ENCODE assay signal across 8 mouse cellular contexts in the genomic region with DNA sequence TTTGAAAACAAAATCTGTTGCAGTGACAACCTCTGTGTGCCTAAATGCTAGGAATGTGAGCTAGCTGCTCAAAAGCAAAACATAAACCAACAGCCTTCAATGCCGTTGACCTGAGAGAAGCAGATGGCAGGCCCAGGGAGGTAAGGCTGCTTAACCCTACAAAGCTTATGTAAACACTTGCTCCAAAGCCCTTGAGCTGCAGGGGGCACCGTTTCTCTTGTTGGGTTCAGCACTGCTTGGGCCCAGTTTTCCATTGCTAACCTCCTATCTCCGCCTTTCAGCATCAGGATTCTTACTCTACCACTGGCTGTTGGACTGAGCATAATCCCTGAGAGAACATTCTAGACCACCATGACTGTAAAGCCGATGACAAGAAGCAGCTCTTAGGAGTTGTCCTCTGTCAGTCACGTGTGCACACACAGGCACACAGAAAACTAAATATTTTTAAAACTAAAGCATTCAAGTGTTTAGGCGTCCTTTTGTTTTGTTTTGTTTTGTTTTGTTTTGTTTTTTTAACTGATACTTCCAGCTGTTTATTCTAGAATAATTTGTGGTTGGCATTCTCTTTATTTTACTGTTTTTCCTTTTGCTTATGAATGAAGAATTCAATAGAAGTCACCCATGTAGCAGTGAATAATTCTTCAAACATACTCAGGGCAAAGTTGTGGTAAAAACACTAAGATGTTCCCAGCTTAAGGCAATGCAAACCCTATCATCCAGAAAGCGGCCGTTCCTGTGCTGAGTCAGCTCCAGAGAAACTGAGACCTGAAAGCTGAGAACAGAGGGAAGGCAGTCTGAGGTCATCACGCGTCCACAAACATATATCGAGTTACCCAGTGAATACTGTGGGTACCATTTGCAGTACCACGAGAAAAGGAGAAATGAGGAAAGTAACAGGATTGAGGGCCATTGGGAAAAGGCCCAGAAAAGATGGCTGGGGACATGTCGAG. TPM values are rescaled to one million over a fixed set of nuclear protein-coding genes. Genes with fewer than 3 reads are reported as not detected.
DNase-seq lines count a peak whose midpoint lies in the region; ATAC-seq and TF ChIP-seq lines count a peak whose summit lies in the region.

No protein-coding gene starts in this region.

- no peak overlapping the region for H3K4me3 ChIP-seq in heart, adult 2 months

- H3K27me3 ChIP-seq in heart, adult 2 months (ENCODE audit: control insufficient read depth, insufficient read depth, low read length), result no peaks in the 10 kb centered on the region

- H3K27ac ChIP-seq in heart, adult 2 months, result no peak overlapping the region

- ATAC-seq in granulocyte monocyte progenitor cell, adult 5-6 weeks (replicated peaks; ENCODE audit: poor library complexity, severe bottlenecking), result no peak

- TF ChIP-seq CTCF in heart, adult 2 months (IDR thresholded peaks at IDR 0.05), result peak; percentile 71

- TF ChIP-seq POLR2A in heart, adult 2 months (IDR thresholded peaks at IDR 0.05; ENCODE audit: insufficient read depth, low read depth, low read length), result no peak

- DNase-seq in left cerebral cortex, adult 11 months (ENCODE audit: low spot score), result peak; percentile 60
- DNase-seq in left cerebral cortex, adult 8-10 months (ENCODE audit: low spot score in 2 of 2), result no peak
- peak; percentile 81 for DNase-seq in adrenal gland, postnatal 14 days
- DNase-seq in heart, adult 2 months, result peak; percentile 69 to 72
- DNase-seq in kidney, postnatal 14 days, result peak; percentile 73
- DNase-seq in lung, postnatal 14 days, result peak; percentile 76
- peak; percentile 60 for DNase-seq in thymus, postnatal 14 days

- no peaks in the 10 kb centered on the region for H3K79me2 ChIP-seq in heart, adult 2 months (replicated peaks; ENCODE audit: control insufficient read depth, insufficient read depth, low read length)

- WGBS in heart, adult 2 months, result 66% methylated on average over 13 of the region's 13 CpGs

- H3K36me3 ChIP-seq in heart, adult 2 months (ENCODE audit: control insufficient read depth, insufficient read depth, low read length), result no peaks in the 10 kb centered on the region

- intact Hi-C loops in heart, adult 2 months (cut with DNase I), result no loop called here

- H3K4me1 ChIP-seq in heart, adult 2 months (ENCODE audit: control insufficient read depth, insufficient read depth, low read length), result no peaks in the 10 kb centered on the region

- peak; percentile 62; the same call in 1 of the 2 replicates for TF ChIP-seq EP300 in heart, adult 2 months (IDR thresholded peaks at IDR 0.05; ENCODE audit: insufficient read depth, low read depth, low read length)

- no peak overlapping the region for H3K9ac ChIP-seq in heart, adult 2 months (ENCODE audit: low read depth, low read length)

RNA-seq across cellular contexts. Expression of a gene that starts 21.8 kb away (rescaled TPM):
- 10 to 100 TPM; 24.6 to 30.7 (median 27.3) TPM for total RNA-seq in left cerebral cortex, adult 8-10 months (2022)
- 25.3 and 29.3 TPM in 2 replicates for total RNA-seq in adrenal gland, postnatal 14 days (2021)
- 1 to 10 TPM; 2.6 to 5.5 TPM for total RNA-seq in heart, adult 2 months (2021)
- 2.9 and 4.5 TPM in 2 replicates for polyA plus RNA-seq in heart, adult 2 months (2012; rRNA removed)
- 143 and 171 TPM in 2 replicates for total RNA-seq in granulocyte monocyte progenitor cell, adult 5-6 weeks (2014; fragmentation: Nextera tagmentation)
- 99.8 and 115 TPM in 2 replicates for total RNA-seq in granulocyte monocyte progenitor cell, adult 5-6 weeks (2017)

RNA-seq across cellular contexts. Expression of a gene that starts 59.3 kb away (rescaled TPM):
- 1,000 to 10,000 TPM; 2,793 to 3,196 (median 2,896) TPM for total RNA-seq in left cerebral cortex, adult 8-10 months (2022)
- total RNA-seq in adrenal gland, postnatal 14 days (2021), result 2,322 and 2,352 TPM in 2 replicates
- 1,000 to 10,000 TPM; 2,956 to 3,430 TPM for total RNA-seq in heart, adult 2 months (2021)
- polyA plus RNA-seq in heart, adult 2 months (2012; rRNA removed), result 2,611 and 2,797 TPM in 2 replicates
- total RNA-seq in granulocyte monocyte progenitor cell, adult 5-6 weeks (2014; fragmentation: Nextera tagmentation), result 806 and 810 TPM in 2 replicates
- 350 and 359 TPM in 2 replicates for total RNA-seq in granulocyte monocyte progenitor cell, adult 5-6 weeks (2017)

Comparison
In these comparisons a context has a peak if more than half of its experiments do, and no peak if none do; other contexts are left out.
1. DNase-seq: peak in left cerebral cortex, adult 11 months (single experiment), adrenal gland, postnatal 14 days (single experiment), heart, adult 2 months (2 of 2), kidney, postnatal 14 days (single experiment), lung, postnatal 14 days (single experiment) and thymus, postnatal 14 days (single experiment); none in left cerebral cortex, adult 8-10 months (0 of 2).